In genomic region chr19:28896639-28897038, GRCm38 (mm10) we compare ENCODE assay signal across 22 mouse cellular contexts.
A peak's percentile ranks its signal among the peaks of the same experiment; 100 is the strongest.
DNase-seq lines count a peak whose midpoint lies in the region; ATAC-seq and TF ChIP-seq lines count a peak whose summit lies in the region.
"Had no signal": no experiment of that assay in that cellular context is flagged by ENCODE, and none has a peak within 500 bp of the region (broad histone marks: within the 10 kb centered on the region; RNA-seq: fewer than 3 reads in every experiment).

No protein-coding gene starts in this region.

- DNase-seq in forebrain, postnatal 0 days: peak; percentile 9
- no peak for DNase-seq in forebrain, embryonic 10.5 days (ENCODE audit: extremely low spot score, low spot score)
- no peak for DNase-seq in left cerebral cortex, adult 2 months (ENCODE audit: extremely low spot score in 1 of 2, low spot score in 2 of 2)
- DNase-seq in left cerebral cortex, adult 8-10 months (ENCODE audit: low spot score in 2 of 2): no peak
- DNase-seq in right cerebral cortex, adult 18-20 months: peak; percentile 36
- DNase-seq in right cerebral cortex, postnatal 4 days: no peak
- no peak for DNase-seq in kidney, adult 8-10 months
- DNase-seq: adrenal gland, postnatal 25 days; cerebellum, adult 9-10 months; gastrocnemius, adult 2 months; kidney, postnatal 4 days; layer of hippocampus, adult 9-11 months; liver, postnatal 0 days; lung, postnatal 14 days; spleen, adult 18-20 months had no signal

- H3K4me1 ChIP-seq in forebrain, postnatal 0 days (ENCODE audit: insufficient read depth): no peaks in the 10 kb centered on the region
- peaks cover 19% of the 10 kb centered on the region for H3K4me1 ChIP-seq in forebrain, embryonic 10.5 days
- H3K4me1 ChIP-seq: embryonic facial prominence, embryonic 15.5 days had no signal

- TF ChIP-seq CTCF in forebrain, postnatal 0 days (IDR thresholded peaks at IDR 0.05; ENCODE audit: low read depth): no peak
- no peak for TF ChIP-seq CTCF in left cerebral cortex, adult 2 months (IDR thresholded peaks at IDR 0.05)

- peak; percentile 67 for ATAC-seq in forebrain, postnatal 0 days
- ATAC-seq: intestine, postnatal 0 days; liver, postnatal 0 days had no signal

- H3K4me2 ChIP-seq in forebrain, postnatal 0 days (ENCODE audit: low read depth): no peak overlapping the region
- H3K4me2 ChIP-seq: embryonic facial prominence, embryonic 15.5 days; kidney, embryonic 15.5 days; limb, embryonic 12.5 days; liver, embryonic 11.5 days; midbrain, embryonic 12.5 days; neural tube, embryonic 13.5 days had no signal

- no peaks in the 10 kb centered on the region; the same call in 1 of the 2 replicates for H3K36me3 ChIP-seq in forebrain, postnatal 0 days (ENCODE audit: insufficient read depth)
- H3K36me3 ChIP-seq in forebrain, embryonic 10.5 days (replicated peaks): no peaks in the 10 kb centered on the region
- H3K36me3 ChIP-seq: embryonic facial prominence, embryonic 15.5 days; kidney, embryonic 15.5 days; limb, embryonic 12.5 days; midbrain, embryonic 12.5 days; neural tube, embryonic 13.5 days had no signal

- H3K9me3 ChIP-seq in forebrain, postnatal 0 days (ENCODE audit: low read length): no peaks in the 10 kb centered on the region
- H3K9me3 ChIP-seq in forebrain, embryonic 10.5 days: no peaks in the 10 kb centered on the region
- H3K9me3 ChIP-seq: embryonic facial prominence, embryonic 15.5 days; kidney, embryonic 15.5 days; limb, embryonic 12.5 days; midbrain, embryonic 12.5 days; neural tube, embryonic 13.5 days had no signal

- H3K27ac ChIP-seq in forebrain, postnatal 0 days (ENCODE audit: low read depth, low read length): 0 out of 2 replicates have a peak overlapping the region, but pooled peaks have one; percentile 55
- H3K27ac ChIP-seq in forebrain, embryonic 10.5 days: no peak overlapping the region
- peak overlapping the region; percentile 81; the same call in 1 of the 2 replicates for H3K27ac ChIP-seq in left cerebral cortex, adult 2 months
- H3K27ac ChIP-seq: embryonic facial prominence, embryonic 15.5 days; gastrocnemius, adult 2 months; kidney, embryonic 15.5 days; limb, embryonic 12.5 days; midbrain, embryonic 12.5 days; neural tube, embryonic 13.5 days had no signal

- intact Hi-C loops in left cerebral cortex, adult 2 months (cut with DNase I): loop anchor here (2.0 kb wide), 1 partner anchor 68 kb away; no protein-coding TSS in a partner anchor

- no peaks in the 10 kb centered on the region for H3K27me3 ChIP-seq in forebrain, postnatal 0 days (ENCODE audit: insufficient read depth, low read length)
- no peaks in the 10 kb centered on the region for H3K27me3 ChIP-seq in forebrain, embryonic 10.5 days (ENCODE audit: poor library complexity, severe bottlenecking)
- H3K27me3 ChIP-seq: embryonic facial prominence, embryonic 15.5 days; kidney, embryonic 15.5 days; limb, embryonic 12.5 days; midbrain, embryonic 12.5 days; neural tube, embryonic 13.5 days had no signal

- 17% methylated on average over 1 of the region's 1 CpGs for WGBS in forebrain, postnatal 0 days
- 81% methylated on average over 1 of the region's 1 CpGs for WGBS in forebrain, embryonic 10.5 days

- no peak overlapping the region for H3K4me3 ChIP-seq in forebrain, postnatal 0 days (ENCODE audit: low read depth, low read length)
- H3K4me3 ChIP-seq in forebrain, embryonic 10.5 days: no peak overlapping the region
- no peak overlapping the region for H3K4me3 ChIP-seq in left cerebral cortex, adult 2 months
- H3K4me3 ChIP-seq: embryonic facial prominence, embryonic 15.5 days; gastrocnemius, adult 2 months; kidney, embryonic 15.5 days; limb, embryonic 12.5 days; midbrain, embryonic 12.5 days; neural tube, embryonic 13.5 days had no signal

- H3K9ac ChIP-seq in forebrain, postnatal 0 days: no peak overlapping the region
- H3K9ac ChIP-seq: embryonic facial prominence, embryonic 15.5 days; kidney, embryonic 15.5 days; limb, embryonic 12.5 days; liver, postnatal 0 days; midbrain, embryonic 12.5 days; neural tube, embryonic 13.5 days had no signal

Comparison
In these comparisons a context has a peak if more than half of its experiments do, and no peak if none do; other contexts are left out.
1. DNase-seq: peak in forebrain, postnatal 0 days (single experiment) and right cerebral cortex, adult 18-20 months (single experiment); none in forebrain, embryonic 10.5 days (single experiment), left cerebral cortex, adult 2 months (0 of 2), left cerebral cortex, adult 8-10 months (0 of 2), right cerebral cortex, postnatal 4 days (single experiment) and kidney, adult 8-10 months (0 of 2).